Mouse (Mus musculus): Measurements from ENCODE around the gene Otub2. TPM values are rescaled to one million over a fixed set of nuclear protein-coding genes. Genes with fewer than 3 reads are reported as not detected.
"Not testable (repeated sequence)": the region's sequence is repeated elsewhere in the genome, so short reads cannot be mapped to it uniquely, and the experiment has no call there.

Gene Otub2
- polyA plus RNA-seq, 1 experiment: 5.6 TPM

GRCm38 (mm10) chr12:103433430-103433829 is 44.9 kb downstream of the Otub2 start:
- no peak overlapping the region for H3K4me3 ChIP-seq (ENCODE audit: insufficient read depth, low read length)
- TF ChIP-seq CTCF (IDR thresholded peaks at IDR 0.05; ENCODE audit: low read depth, low read length): no peak
- TF ChIP-seq POLR2A (IDR thresholded peaks at IDR 0.05; ENCODE audit: borderline replicate concordance, low read depth, low read length): no peak
- peaks cover 21% of the 10 kb centered on the region for H3K4me1 ChIP-seq (ENCODE audit: control insufficient read depth, insufficient read depth, low read length)
- H3K27ac ChIP-seq (ENCODE audit: insufficient read depth, low read depth, low read length): peak overlapping the region; percentile 46; the same call in 1 of the 2 replicates

DNA sequence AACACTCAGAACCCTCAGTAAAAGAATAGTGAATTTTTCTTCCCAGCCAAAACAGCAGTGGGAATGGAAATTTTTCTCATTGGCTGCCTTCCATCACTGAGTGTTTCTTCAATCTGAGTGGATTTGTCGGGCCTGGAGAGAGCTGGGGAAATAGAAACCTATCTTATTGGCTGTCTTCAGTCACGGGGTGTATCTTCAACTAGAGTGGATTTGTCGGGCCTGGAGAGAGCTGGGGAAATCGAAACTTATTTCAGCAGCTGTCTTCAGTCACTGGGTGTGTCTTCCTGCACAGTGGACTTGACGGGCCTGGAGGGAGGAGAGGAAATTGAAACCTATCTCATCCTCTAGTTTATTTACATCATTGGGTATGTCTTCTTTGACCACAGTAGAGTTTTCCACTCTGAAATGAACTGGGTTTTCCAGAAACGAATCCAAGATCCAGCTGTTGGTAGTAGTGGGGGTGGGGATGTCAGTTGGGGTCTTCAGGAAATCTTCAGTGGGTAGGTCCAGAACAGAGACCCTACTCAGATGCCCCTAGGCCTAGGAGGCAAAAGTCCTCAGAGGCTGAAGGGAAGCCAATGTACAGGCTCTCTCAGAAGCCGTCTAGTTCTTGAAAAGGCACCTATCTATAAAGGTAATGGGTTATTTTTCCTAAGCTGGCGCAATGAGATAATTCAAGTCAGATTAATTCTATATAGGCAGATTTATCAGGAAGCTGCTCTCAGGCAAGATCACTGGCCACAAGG is 45.7 kb downstream of the Otub2 start, which contains the start of gene Ifi27:
TSS of gene Ifi27 (plus strand) at position 226 of the 746 bp plus-strand sequence.
- H3K4me1 ChIP-seq (ENCODE audit: control insufficient read depth, insufficient read depth, low read length): peaks cover 21% of the 10 kb centered on the region
- H3K27ac ChIP-seq (ENCODE audit: insufficient read depth, low read depth, low read length): peak within 1 kb of the TSS; percentile 85
- no peak for TF ChIP-seq POLR2A (IDR thresholded peaks at IDR 0.05; ENCODE audit: borderline replicate concordance, low read depth, low read length)
- no peak for TF ChIP-seq CTCF (IDR thresholded peaks at IDR 0.05; ENCODE audit: low read depth, low read length)
- H3K4me3 ChIP-seq (ENCODE audit: insufficient read depth, low read length): peak within 1 kb of the TSS; percentile 62

DNA sequence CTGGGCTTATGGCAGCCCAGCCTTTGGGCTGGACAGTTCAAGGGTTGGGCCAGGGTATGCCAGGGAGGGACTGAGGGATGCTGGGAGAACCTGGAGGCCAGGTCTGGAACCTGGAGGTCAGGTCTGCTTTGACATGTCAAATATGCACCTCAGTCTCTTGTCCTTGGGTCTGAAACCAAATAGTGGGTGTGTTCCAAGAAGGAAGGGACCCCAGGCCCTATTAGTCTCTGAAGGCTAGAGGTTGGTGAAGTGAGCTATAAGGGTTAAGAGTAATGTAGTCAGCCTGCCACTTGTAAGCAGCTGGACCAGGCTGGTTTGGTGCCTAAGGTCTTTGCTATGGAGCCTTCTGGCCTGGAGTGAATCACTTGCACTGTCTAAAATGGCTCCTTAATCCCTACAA is 46.4 kb downstream of the Otub2 start:
- Histone ChIP-seq H3K4me3 (ENCODE audit: insufficient read depth, low read length) (peak overlapping the region; percentile 62), H3K27ac (ENCODE audit: insufficient read depth, low read depth, low read length) (peak overlapping the region; percentile 85), H3K4me1 (ENCODE audit: control insufficient read depth, insufficient read depth, low read length) (peaks cover 21% of the 10 kb centered on the region)
- no peak for TF ChIP-seq CTCF (IDR thresholded peaks at IDR 0.05; ENCODE audit: low read depth, low read length)
- TF ChIP-seq POLR2A (IDR thresholded peaks at IDR 0.05; ENCODE audit: borderline replicate concordance, low read depth, low read length): no peak

GRCm38 (mm10) chr12:103437601-103438000 is 49.1 kb downstream of the Otub2 start:
- no peak overlapping the region for H3K4me3 ChIP-seq (ENCODE audit: insufficient read depth, low read length)
- TF ChIP-seq CTCF (IDR thresholded peaks at IDR 0.05; ENCODE audit: low read depth, low read length) (no peak), POLR2A (IDR thresholded peaks at IDR 0.05; ENCODE audit: borderline replicate concordance, low read depth, low read length) (no peak)
- H3K4me1 ChIP-seq (ENCODE audit: control insufficient read depth, insufficient read depth, low read length): peaks cover 21% of the 10 kb centered on the region
- 0 out of 2 replicates have a peak overlapping the region, but pooled peaks have one; percentile 32 for H3K27ac ChIP-seq (ENCODE audit: insufficient read depth, low read depth, low read length)

GRCm38 (mm10) chr12:103443524-103443923 is 55.0 kb downstream of the Otub2 start, which contains the start of gene Ifi27l2a:
Gene Ifi27l2a, minus strand, starts transcription at chr12:103443680.
- peaks cover 9% of the 10 kb centered on the region for H3K4me1 ChIP-seq (ENCODE audit: control insufficient read depth, insufficient read depth, low read length)
- H3K4me3 ChIP-seq (ENCODE audit: insufficient read depth, low read length): peak within 1 kb of the TSS; percentile 25
- H3K27ac ChIP-seq (ENCODE audit: insufficient read depth, low read depth, low read length): no peak within 1 kb of the TSS
- TF ChIP-seq CTCF (IDR thresholded peaks at IDR 0.05; ENCODE audit: low read depth, low read length) (no peak), POLR2A (IDR thresholded peaks at IDR 0.05; ENCODE audit: borderline replicate concordance, low read depth, low read length) (no peak)

- H3K4me3 ChIP-seq (ENCODE audit: insufficient read depth, low read length); H3K4me1 ChIP-seq (ENCODE audit: control insufficient read depth, insufficient read depth, low read length); H3K27ac ChIP-seq (ENCODE audit: insufficient read depth, low read depth, low read length): not testable (repeated sequence)
Measured at GRCm38 (mm10) chr12:103444261-103444660, 55.8 kb downstream of the Otub2 start.

DNA sequence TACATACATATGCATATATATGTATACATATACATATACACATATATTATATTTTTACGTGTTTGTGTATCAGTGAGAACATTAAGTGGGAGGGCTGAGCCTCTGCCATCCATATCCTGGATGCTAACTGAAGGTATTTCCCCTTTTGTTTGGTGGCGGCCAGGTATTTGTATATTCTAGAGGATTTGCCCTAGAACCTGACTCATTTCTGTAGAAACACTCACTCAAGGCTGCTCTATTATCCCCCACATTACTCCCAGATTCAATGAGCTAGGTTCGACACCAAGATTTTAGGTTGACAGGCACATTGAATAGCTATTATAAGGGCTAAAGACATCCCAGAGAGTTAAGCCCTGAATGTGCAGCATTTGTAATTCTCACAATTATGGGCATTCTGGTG is 56.6 kb downstream of the Otub2 start:
- peaks cover 9% of the 10 kb centered on the region for H3K4me1 ChIP-seq (ENCODE audit: control insufficient read depth, insufficient read depth, low read length)
- H3K27ac ChIP-seq (ENCODE audit: insufficient read depth, low read depth, low read length): no peak overlapping the region
- TF ChIP-seq POLR2A (IDR thresholded peaks at IDR 0.05; ENCODE audit: borderline replicate concordance, low read depth, low read length) (no peak), CTCF (IDR thresholded peaks at IDR 0.05; ENCODE audit: low read depth, low read length) (no peak)

GRCm38 (mm10) chr12:103453361-103453760 is 64.9 kb downstream of the Otub2 start:
- no peak for TF ChIP-seq POLR2A (IDR thresholded peaks at IDR 0.05; ENCODE audit: borderline replicate concordance, low read depth, low read length)
- no peak for TF ChIP-seq CTCF (IDR thresholded peaks at IDR 0.05; ENCODE audit: low read depth, low read length)
- Histone ChIP-seq H3K4me1 (ENCODE audit: control insufficient read depth, insufficient read depth, low read length) (no peaks in the 10 kb centered on the region), H3K4me3 (ENCODE audit: insufficient read depth, low read length) (no peak overlapping the region), H3K27ac (ENCODE audit: insufficient read depth, low read depth, low read length) (no peak overlapping the region)

More for the DNA sequence above, 56.6 kb downstream of the Otub2 start:
- no peak overlapping the region for H3K4me3 ChIP-seq (ENCODE audit: insufficient read depth, low read length)

Other genes with a start within 250 kb of the Otub2 start
- gene Prima1, start 146.5 kb upstream of the Otub2 start, polyA plus RNA-seq (2012; ENCODE audit: insufficient read depth, insufficient read length, missing spikeins): not detected in 2 replicates
- gene Fam181a, start 77.7 kb upstream of the Otub2 start, polyA plus RNA-seq (2012; ENCODE audit: insufficient read depth, insufficient read length, missing spikeins): not detected in 2 replicates
- gene Asb2, start 32.7 kb upstream of the Otub2 start, polyA plus RNA-seq (2012; ENCODE audit: insufficient read depth, insufficient read length, missing spikeins): 2.1 TPM in 2 replicates
- gene 9330161L09Rik, start 19.1 kb downstream of the Otub2 start, polyA plus RNA-seq (2012; ENCODE audit: insufficient read depth, insufficient read length, missing spikeins): 1.9 TPM in 1 of 2 replicates, not detected in the other
- gene Ddx24, start 37.1 kb downstream of the Otub2 start, polyA plus RNA-seq (2012; ENCODE audit: insufficient read depth, insufficient read length, missing spikeins): 58.7 and 62.6 TPM in 2 replicates
- 93.3 and 100 TPM in 2 replicates for gene Ifi27, start 45.5 kb downstream of the Otub2 start, polyA plus RNA-seq (2012; ENCODE audit: insufficient read depth, insufficient read length, missing spikeins)
- 1,008 and 1,016 TPM in 2 replicates for gene Ifi27l2a, start 55.0 kb downstream of the Otub2 start, polyA plus RNA-seq (2012; ENCODE audit: insufficient read depth, insufficient read length, missing spikeins)
- not detected in 2 replicates for gene Ifi27l2b, start 68.5 kb downstream of the Otub2 start, polyA plus RNA-seq (2012; ENCODE audit: insufficient read depth, insufficient read length, missing spikeins)
- 0.49 TPM in 1 of 2 replicates, not detected in the other for gene Ppp4r4, start 143.6 kb downstream of the Otub2 start, polyA plus RNA-seq (2012; ENCODE audit: insufficient read depth, insufficient read length, missing spikeins)
- not detected in 2 replicates for gene Serpina10, start 242.8 kb downstream of the Otub2 start, polyA plus RNA-seq (2012; ENCODE audit: insufficient read depth, insufficient read length, missing spikeins)